Mouse (Mus musculus) brain, embryonic 14.5 days (tissue): Measurements from ENCODE around the gene Ccdc71. TPM values are rescaled to one million over a fixed set of nuclear protein-coding genes. Genes with fewer than 3 reads are reported as not detected.

ENCODE experiments used
- DNase-seq: peaks from one replicate; pipeline ENCODE4 v3.0.0-alpha.2; 2011; ENCODE audit warnings: low read depth
- CTCF ChIP-seq: fragments of 200-500 bp; IDR thresholded peaks from 2 replicates; pipeline ENCODE4 v1.5.1; 2012; ENCODE audit warnings: inconsistent platforms, mild to moderate bottlenecking, moderate library complexity, borderline replicate concordance; ENCODE audit not compliant: insufficient read depth, insufficient read length; ENCODE audit errors: extremely low read depth
- POLR2A ChIP-seq: fragments of 200-500 bp; IDR thresholded peaks from 2 replicates; pipeline ENCODE4 v1.6.1; 2012; ENCODE audit warnings: mild to moderate bottlenecking, inconsistent platforms, borderline replicate concordance; ENCODE audit not compliant: poor library complexity, insufficient read depth, insufficient read length, severe bottlenecking; ENCODE audit errors: extremely low read depth
- polyA plus RNA-seq: library from polyadenylated mRNA; depleted of rRNA; stranded (reverse); fragments of >200 nt; gene quantifications from 2 replicates; pipeline ENCODE4 v1.2.3, GENCODE M21; 2012; rRNA removed

Gene Ccdc71
- polyA plus RNA-seq = 37.6 and 38.8 TPM in 2 replicates

GRCm38 (mm10) chr9:108460319-108461178 lies at the start of gene Ccdc71:
Ccdc71 (plus strand) TSS chr9:108460527.
- TF ChIP-seq POLR2A (peak; percentile 85), CTCF (no peak)
- DNase-seq = peak; percentile 90

- peak; percentile 63 for DNase-seq
- TF ChIP-seq CTCF (no peak), POLR2A (no peak)
These were observed 48.9 kb upstream of the Ccdc71 start for GRCm38 (mm10) chr9:108411381-108411942.

- DNase-seq = peak; percentile 19
- TF ChIP-seq CTCF (peak; percentile 20; the same call in 1 of the 2 replicates), POLR2A (no peak)
These were observed 48.1 kb upstream of the Ccdc71 start for GRCm38 (mm10) chr9:108412221-108412620.

- TF ChIP-seq CTCF = no peak
- no peak for TF ChIP-seq POLR2A
- DNase-seq = no peak
These were observed 31.9 kb upstream of the Ccdc71 start, which contains the start of gene Ccdc36 for GRCm38 (mm10) chr9:108428384-108428783. Ccdc36 (minus strand) TSS chr9:108428484.

- TF ChIP-seq POLR2A (no peak), CTCF (no peak)
- DNase-seq = peak; percentile 73
These were observed 28.8 kb upstream of the Ccdc71 start for GRCm38 (mm10) chr9:108431431-108432067.

- peak; percentile 56 for DNase-seq
- TF ChIP-seq CTCF = no peak
These were observed 24.1 kb upstream of the Ccdc71 start, which contains the start of gene BC048562 for GRCm38 (mm10) chr9:108436182-108436581. BC048562 (plus strand) TSS chr9:108436482.

GRCm38 (mm10) chr9:108439176-108439575 lies 21.2 kb upstream of the Ccdc71 start:
- TF ChIP-seq POLR2A (no peak), CTCF (no peak)
- DNase-seq = peak; percentile 69

- DNase-seq = no peak
- TF ChIP-seq POLR2A = no peak
- no peak for TF ChIP-seq CTCF
These were observed 19.8 kb upstream of the Ccdc71 start for GRCm38 (mm10) chr9:108440485-108440884.

- DNase-seq = peak; percentile 84
- TF ChIP-seq CTCF (no peak), POLR2A (no peak)
These were observed 18.9 kb upstream of the Ccdc71 start for GRCm38 (mm10) chr9:108441236-108441919.

- DNase-seq = no peak
- no peak for TF ChIP-seq CTCF
- TF ChIP-seq POLR2A = no peak
These were observed 15.2 kb upstream of the Ccdc71 start for GRCm38 (mm10) chr9:108445125-108445524.

GRCm38 (mm10) chr9:108449860-108450259 lies 10.5 kb upstream of the Ccdc71 start:
- TF ChIP-seq CTCF (no peak), POLR2A (no peak)
- peak; percentile 94 for DNase-seq
